Mouse (Mus musculus) ES-E14 (cell line): Measurements from ENCODE around the gene Polq. TPM values are rescaled to one million over a fixed set of nuclear protein-coding genes. Genes with fewer than 3 reads are reported as not detected.

Experiments used
- DNase-seq: peaks from one replicate; pipeline ENCODE4 v3.0.0-alpha.2; 2013; ENCODE audit warnings: low read depth, low spot score
- H3K27ac ChIP-seq: 2 replicates; pipeline ENCODE4 v1.5.1; 2012; ENCODE audit warnings: low read depth, mild to moderate bottlenecking, low read length, moderate library complexity, mixed read lengths; ENCODE audit not compliant: poor library complexity, insufficient read depth, severe bottlenecking
- H3K36me3 ChIP-seq: 2 replicates; pipeline ENCODE4 v1.6.1; 2012; ENCODE audit warnings: mild to moderate bottlenecking, low read length, moderate library complexity, mixed read lengths; ENCODE audit not compliant: control insufficient read depth, poor library complexity, insufficient read depth, severe bottlenecking
- H3K4me1 ChIP-seq, 2 experiments: fragments of 150-350 bp in 1 of 2; sonication (generic) in 1 of 2; 2 replicates each; pipeline ENCODE4 v1.6.1; 2012; ENCODE audit warnings: low read length in 2 of 2, mild to moderate bottlenecking in 1 of 2, mixed read lengths in 1 of 2; ENCODE audit not compliant: control insufficient read depth in 2 of 2, insufficient read depth in 2 of 2, poor library complexity in 1 of 2
- H3K4me3 ChIP-seq, 2 experiments: fragments of 150-350 bp in 1 of 2; sonication (generic) in 1 of 2; 2 replicates each; pipeline ENCODE4 v1.5.1; 2012; ENCODE audit warnings: low read length in 2 of 2, low read depth in 1 of 2, mild to moderate bottlenecking in 1 of 2, mixed read lengths in 1 of 2; ENCODE audit not compliant: insufficient read depth in 1 of 2, poor library complexity in 1 of 2, severe bottlenecking in 1 of 2
- H3K9ac ChIP-seq: 2 replicates; pipeline ENCODE4 v1.6.1; 2012; ENCODE audit warnings: low read depth, mild to moderate bottlenecking, low read length, mixed read lengths; ENCODE audit not compliant: poor library complexity, insufficient read depth, severe bottlenecking
- H3K9me3 ChIP-seq: fragments of 150-350 bp; sonication (generic); 2 replicates; pipeline ENCODE4 v1.6.1; 2012; ENCODE audit warnings: low read depth, mild to moderate bottlenecking, low read length; ENCODE audit not compliant: control insufficient read depth, insufficient read depth
- CHD2 ChIP-seq: IDR thresholded peaks from 2 replicates; pipeline ENCODE4 v1.6.1; 2014; ENCODE audit warnings: mild to moderate bottlenecking, low read depth, low read length, inconsistent platforms
- HCFC1 ChIP-seq: IDR thresholded peaks from 2 replicates; pipeline ENCODE4 v1.6.1; 2012; ENCODE audit warnings: low read length, inconsistent platforms, borderline replicate concordance; ENCODE audit not compliant: insufficient read depth
- MAFK ChIP-seq: IDR thresholded peaks from 2 replicates; pipeline ENCODE4 v1.6.1; 2014; ENCODE audit warnings: mild to moderate bottlenecking, low read depth, low read length, inconsistent platforms; ENCODE audit not compliant: insufficient read depth
- ZC3H11A ChIP-seq: IDR thresholded peaks from 2 replicates; pipeline ENCODE4 v1.6.1; 2012; ENCODE audit warnings: low read depth, mild to moderate bottlenecking, inconsistent platforms, low read length, borderline replicate concordance
- ZNF384 ChIP-seq: IDR thresholded peaks from 2 replicates; pipeline ENCODE4 v1.6.1; 2012; ENCODE audit warnings: low read depth, low read length, inconsistent platforms
- in situ Hi-C, 2 experiments: fragments of 600-800 bp; cut with MboI; formaldehyde crosslinking; loops; one replicate each; pipeline ENCODE4 v1.15.1; 2025; ENCODE audit warnings: low sequenced_read_pairs in 2 of 2, inconsistent platforms in 1 of 2; ENCODE audit not compliant: unreplicated experiment in 2 of 2
- total RNA-seq: library from RNA; depleted of rRNA; stranded (reverse); fragments of 300-350 nt; gene quantifications from 2 replicates; pipeline ENCODE4 v1.2.3, GENCODE M21; 2012

The Polq gene
- total RNA-seq, 1 experiment = 10.7 TPM

GRCm38 (mm10) chr16:36985636-36986042 is 25.9 kb upstream of the Polq start:
- no peak overlapping the region for H3K4me3 ChIP-seq
- no peak overlapping the region for H3K27ac ChIP-seq
- no peaks in the 10 kb centered on the region for H3K36me3 ChIP-seq
- no peak for DNase-seq
- no peaks in the 10 kb centered on the region for H3K9me3 ChIP-seq
- H3K9ac ChIP-seq = no peak overlapping the region
- in situ Hi-C loops = no loop called here
- H3K4me1 ChIP-seq = peaks cover 5% of the 10 kb centered on the region in 2 experiments; a peak in 2 of 4 replicates
- no peak for TF ChIP-seq HCFC1
- TF ChIP-seq ZC3H11A = no peak
- TF ChIP-seq MAFK = no peak
- no peak for TF ChIP-seq CHD2
- TF ChIP-seq ZNF384 = no peak

DNA sequence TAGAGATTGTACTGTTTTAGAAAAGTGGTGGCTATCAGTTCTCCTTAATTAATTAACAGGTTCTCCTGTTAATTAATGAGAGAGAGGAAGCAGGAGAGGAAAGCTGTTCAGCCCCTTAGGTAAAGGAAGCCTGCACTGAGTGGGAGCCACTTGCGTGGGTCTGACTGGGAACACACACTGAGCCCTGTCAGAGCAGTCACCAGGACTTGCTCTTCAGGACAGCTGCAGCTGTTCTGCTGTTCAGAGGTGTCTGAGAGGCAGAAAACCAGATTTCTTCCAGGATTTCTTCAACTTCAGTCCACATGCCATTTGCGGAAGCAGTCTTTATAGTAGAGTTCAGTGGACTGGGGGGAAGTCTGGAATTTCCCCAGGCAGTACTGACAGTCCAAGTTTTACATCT is 24.2 kb upstream of the Polq start:
- H3K9me3 ChIP-seq = no peaks in the 10 kb centered on the region

DNA sequence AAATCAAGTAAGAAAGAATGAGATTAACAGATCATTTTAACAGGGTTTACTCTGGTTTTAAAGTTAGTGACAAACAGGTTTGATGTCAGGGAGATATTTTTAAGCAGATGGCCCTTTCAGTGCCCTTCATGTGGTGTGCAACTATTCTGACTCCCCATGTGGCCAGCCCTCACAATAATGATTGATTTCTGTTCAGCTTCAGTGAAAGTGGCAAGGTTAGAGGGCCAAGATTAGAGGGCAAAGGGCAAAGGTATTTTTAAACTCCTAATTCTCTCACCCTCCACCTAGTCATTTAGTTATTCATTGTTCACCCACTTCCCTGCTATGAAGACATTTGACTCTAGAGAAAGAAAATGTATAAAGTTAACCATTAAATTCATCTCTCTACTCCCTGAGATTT is 23.5 kb upstream of the Polq start:
- peaks cover 5 to 7% of the 10 kb centered on the region in 2 experiments; a peak in 3 of 4 replicates for H3K4me1 ChIP-seq
- in situ Hi-C loops = no loop called here
- H3K36me3 ChIP-seq = no peaks in the 10 kb centered on the region
- no peak overlapping the region for H3K9ac ChIP-seq
- no peak for TF ChIP-seq HCFC1
- TF ChIP-seq ZNF384 = no peak
- no peak for TF ChIP-seq MAFK
- TF ChIP-seq ZC3H11A = no peak
- TF ChIP-seq CHD2 = no peak
- H3K9me3 ChIP-seq = no peaks in the 10 kb centered on the region
- no peak for DNase-seq
- H3K4me3 ChIP-seq = no peak overlapping the region
- H3K27ac ChIP-seq = no peak overlapping the region

More for the DNA sequence above, 24.2 kb upstream of the Polq start:
- TF ChIP-seq HCFC1 = no peak
- no peak for TF ChIP-seq MAFK
- TF ChIP-seq ZNF384 = no peak
- no peak for TF ChIP-seq ZC3H11A
- TF ChIP-seq CHD2 = no peak
- Histone ChIP-seq H3K4me1 (peaks cover 5 to 7% of the 10 kb centered on the region in 2 experiments; a peak in 3 of 4 replicates), H3K4me3 (no peak overlapping the region), H3K27ac (no peak overlapping the region), H3K9ac (no peak overlapping the region), H3K36me3 (no peaks in the 10 kb centered on the region)
- DNase-seq = no peak
- in situ Hi-C loops = no loop called here

GRCm38 (mm10) chr16:36989493-36989892 is 22.1 kb upstream of the Polq start:
- peaks cover 5 to 7% of the 10 kb centered on the region in 2 experiments; a peak in 3 of 4 replicates for H3K4me1 ChIP-seq
- no peaks in the 10 kb centered on the region for H3K36me3 ChIP-seq
- peak overlapping the region in 1 of 2 experiments; percentile 47; a peak in 1 of 4 replicates for H3K4me3 ChIP-seq
- in situ Hi-C loops = no loop called here
- no peak overlapping the region for H3K27ac ChIP-seq
- no peak for DNase-seq
- TF ChIP-seq HCFC1 (no peak), MAFK (peak; percentile 53; the same call in 1 of the 2 replicates), CHD2 (no peak), ZC3H11A (no peak), ZNF384 (no peak)
- H3K9ac ChIP-seq = no peak overlapping the region
- no peaks in the 10 kb centered on the region for H3K9me3 ChIP-seq
